Mouse (Mus musculus) embryo, embryonic 10.5 days (tissue): ENCODE results near the gene Sik3.
A peak's percentile ranks its signal among the peaks of the same experiment; 100 is the strongest.
"Not testable (repeated sequence)": the region's sequence is repeated elsewhere in the genome, so short reads cannot be mapped to it uniquely, and the experiment has no call there.

Experiments used
- DNase-seq: peaks from one replicate; pipeline ENCODE4 v3.0.0-alpha.2; 2015; ENCODE audit warnings: low spot score

Gene Sik3

GRCm38 (mm10) chr9:46053014-46053666 is 40.5 kb downstream of the Sik3 start:
- no peak for DNase-seq

- DNase-seq, result no peak
These were observed 45.4 kb downstream of the Sik3 start for GRCm38 (mm10) chr9:46058065-46058464.

DNA sequence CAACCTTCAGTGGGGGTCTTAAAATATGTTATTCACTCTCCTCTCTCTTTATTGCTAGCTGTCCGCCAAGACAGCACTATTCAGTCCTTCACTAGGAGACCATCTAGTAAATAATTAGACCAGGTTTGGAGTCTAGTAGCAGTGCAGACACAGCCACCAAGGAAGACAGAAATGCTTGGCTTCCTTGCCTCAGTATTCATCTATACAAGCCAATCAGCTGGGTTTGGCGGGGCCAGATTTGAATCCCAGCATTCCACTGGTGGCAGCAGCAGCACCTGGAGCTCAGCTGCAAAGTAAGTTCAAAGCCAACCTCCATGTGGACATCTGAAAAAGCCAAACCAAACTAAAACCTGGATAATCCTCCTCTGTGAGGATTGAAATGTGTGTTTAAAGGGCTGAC is 47.6 kb downstream of the Sik3 start:
- DNase-seq, result no peak

- DNase-seq, result no peak
These were observed 49.2 kb downstream of the Sik3 start for GRCm38 (mm10) chr9:46061696-46062425.

DNA sequence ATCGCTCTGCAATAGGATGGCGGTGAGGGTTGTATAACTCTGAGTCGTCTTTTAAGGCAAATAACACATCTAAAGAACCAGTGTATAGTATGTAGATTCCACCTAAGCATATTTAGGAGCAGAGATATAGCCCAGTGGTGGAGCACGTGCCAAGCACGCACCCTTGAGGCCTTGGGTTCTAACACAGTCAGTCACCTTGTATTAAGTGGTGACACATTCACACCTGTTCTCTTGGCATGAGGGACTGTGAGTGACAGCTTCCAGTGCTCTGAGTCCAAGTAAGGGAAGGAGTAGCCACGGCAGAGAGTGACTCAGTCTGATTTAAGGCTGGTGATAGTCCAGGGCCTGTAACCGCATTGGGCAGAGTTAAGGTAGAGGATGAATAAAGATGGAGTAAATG is 51.7 kb downstream of the Sik3 start:
- DNase-seq, result no peak

GRCm38 (mm10) chr9:46066711-46067110 is 54.1 kb downstream of the Sik3 start:
- DNase-seq, result no peak

DNA sequence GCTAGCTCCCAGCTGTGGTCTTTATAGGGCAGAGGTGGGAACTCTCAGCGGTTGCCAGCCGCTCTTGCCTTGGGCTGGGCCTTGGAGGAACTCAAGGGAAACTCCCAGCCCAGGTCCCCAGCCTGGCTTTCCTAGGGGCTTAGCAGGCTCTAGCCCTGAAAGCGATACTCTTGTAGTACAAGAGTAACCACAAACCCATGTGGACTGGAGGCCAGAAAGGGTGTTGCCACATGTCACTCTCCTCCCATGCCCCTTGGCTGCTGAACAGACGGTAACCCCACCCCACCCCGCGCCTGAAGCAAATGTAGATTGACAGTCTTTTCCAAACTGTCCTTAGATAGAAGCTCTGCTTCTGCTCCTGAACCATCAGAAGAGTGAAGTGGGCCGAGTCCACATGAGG is 55.1 kb downstream of the Sik3 start:
- peak; percentile 36 for DNase-seq

GRCm38 (mm10) chr9:46069013-46069412 is 56.4 kb downstream of the Sik3 start:
- DNase-seq, result no peak

DNA sequence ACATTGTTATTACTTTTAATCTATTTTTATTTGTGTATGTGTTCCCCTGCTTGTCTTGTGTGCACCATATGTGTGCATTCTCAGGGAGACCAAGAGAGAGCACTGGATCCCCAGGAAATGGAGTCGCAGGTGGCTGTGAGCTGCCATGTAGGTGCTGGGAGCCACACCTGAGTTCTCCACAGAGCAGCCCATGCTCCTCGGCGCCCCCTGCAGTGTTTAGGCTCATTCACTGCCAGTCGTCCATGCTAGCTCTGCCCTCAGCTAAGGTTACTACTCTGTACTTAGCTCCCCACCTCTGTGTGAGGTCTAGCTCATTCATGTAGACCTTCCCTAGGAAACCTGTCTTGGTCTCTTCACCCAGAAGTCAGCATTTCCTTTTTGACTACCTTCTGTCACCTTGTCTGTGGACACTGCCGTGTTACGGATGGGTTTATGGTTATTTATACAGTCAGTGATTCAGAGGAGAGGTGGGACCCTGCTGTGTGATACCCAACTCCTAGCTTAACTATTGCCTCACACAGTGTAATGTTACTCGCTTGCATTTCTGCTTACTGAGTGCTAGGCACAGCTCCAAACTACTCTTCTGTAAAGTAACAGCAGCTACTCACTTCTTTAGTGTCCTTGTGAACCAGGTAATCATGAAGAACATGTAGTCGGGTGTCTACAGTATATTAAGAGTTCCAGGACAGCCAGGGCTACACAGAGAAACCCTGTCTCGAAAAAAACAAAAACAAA is 59.6 kb downstream of the Sik3 start:
- DNase-seq, result no peak

DNA sequence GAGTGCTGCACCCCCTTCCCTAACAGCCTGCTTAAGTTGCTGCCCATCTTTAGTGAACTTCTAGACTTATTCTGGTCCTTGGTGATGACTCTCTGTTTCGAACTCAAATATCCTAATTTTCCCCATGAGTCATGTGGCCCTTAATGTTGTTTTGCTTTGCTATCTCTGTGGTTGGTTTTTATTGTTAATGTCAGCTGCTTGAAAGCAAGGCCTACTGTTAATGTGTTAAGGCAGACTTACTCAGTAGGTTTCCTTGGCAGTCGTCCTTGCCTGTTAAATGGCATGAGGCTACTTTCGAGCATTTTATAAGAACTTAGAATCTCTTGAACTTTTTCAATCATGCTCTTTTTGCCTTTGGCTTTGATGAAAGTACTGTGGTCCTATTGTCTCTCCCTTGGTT is 60.8 kb downstream of the Sik3 start:
- no peak for DNase-seq

GRCm38 (mm10) chr9:46075578-46075977 is 63.0 kb downstream of the Sik3 start:
- DNase-seq, result no peak

GRCm38 (mm10) chr9:46082381-46082821 is 69.8 kb downstream of the Sik3 start:
- no peak for DNase-seq

DNA sequence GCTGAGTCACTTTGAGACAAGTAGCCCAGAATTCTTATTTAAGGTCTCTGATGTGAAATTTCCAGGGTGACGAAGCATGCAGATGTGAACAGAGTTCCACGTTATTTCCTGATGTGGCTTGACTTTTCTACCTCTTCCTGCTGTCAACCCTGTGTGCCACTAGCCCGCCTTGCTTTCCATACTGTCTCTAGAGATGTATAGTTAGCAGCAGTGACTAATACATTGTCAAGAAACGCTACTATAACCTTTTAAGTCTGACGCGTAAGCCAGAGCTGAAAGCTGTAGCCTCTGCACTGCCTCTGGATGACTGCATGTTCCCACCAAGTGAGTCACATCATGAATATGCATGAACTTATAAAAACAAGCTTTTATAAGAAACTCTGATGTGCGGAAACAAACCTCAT is 70.9 kb downstream of the Sik3 start:
- DNase-seq, result no peak

DNA sequence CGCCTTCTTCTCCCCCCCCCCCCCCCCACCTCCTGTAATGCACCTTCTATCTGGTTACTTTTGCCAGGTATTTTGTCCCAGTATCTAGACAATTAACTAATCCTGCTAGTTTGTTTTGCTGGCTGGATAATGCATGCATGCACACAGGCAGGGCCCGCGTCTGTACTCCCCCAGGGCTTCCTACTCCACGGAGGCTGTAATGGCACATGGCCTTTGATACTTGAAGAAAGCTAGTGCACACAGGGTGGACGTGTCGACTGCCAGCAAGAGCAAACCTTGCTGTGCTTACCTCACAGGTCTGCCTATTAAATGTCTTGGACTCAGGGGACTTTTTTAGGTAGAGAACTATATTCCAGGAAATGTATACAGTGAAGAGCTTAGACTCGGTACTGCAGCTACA is 73.3 kb downstream of the Sik3 start:
- no peak for DNase-seq

DNA sequence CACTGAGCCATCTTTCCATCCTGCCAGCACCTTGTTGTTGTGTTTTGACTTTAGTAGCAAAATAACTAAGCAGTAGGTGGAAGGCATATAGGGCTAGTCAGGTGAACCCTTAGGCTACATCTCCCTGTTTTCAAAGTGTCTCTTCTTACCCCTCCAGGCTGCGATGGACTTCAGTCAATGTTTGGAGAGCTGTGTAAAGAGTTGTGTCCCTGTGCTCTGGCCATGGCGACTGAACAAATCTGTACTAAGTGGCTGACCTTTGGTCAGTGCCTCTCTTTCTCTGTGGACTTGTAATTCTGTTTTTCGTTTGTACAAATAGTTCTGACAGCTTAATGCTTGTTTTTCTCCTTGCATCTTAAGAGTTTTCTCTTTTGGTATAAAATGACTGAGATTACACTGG is 74.2 kb downstream of the Sik3 start:
- no peak for DNase-seq

DNA sequence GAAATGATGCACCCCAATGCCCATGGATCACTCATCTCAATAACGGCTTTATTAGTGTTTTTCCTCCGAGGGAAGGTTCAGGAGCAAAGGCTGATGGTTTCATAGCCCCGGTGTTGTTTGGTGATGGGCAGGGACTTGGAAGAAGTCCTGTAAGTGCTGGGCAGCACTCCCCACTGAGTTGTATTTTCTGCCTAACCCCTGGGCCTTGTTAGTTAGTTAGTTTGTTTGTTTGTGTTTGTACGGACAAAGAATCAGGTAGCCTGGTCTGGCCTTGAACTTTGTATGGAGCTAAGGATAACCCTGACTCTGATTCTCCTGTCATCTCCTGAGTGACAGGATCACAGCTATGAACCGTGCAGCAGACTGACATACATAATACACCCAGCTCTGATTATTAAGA is 74.8 kb downstream of the Sik3 start:
- no peak for DNase-seq

GRCm38 (mm10) chr9:46088722-46089121 is 76.1 kb downstream of the Sik3 start:
- no peak for DNase-seq

GRCm38 (mm10) chr9:46090066-46090465 is 77.4 kb downstream of the Sik3 start:
- DNase-seq, result no peak

DNA sequence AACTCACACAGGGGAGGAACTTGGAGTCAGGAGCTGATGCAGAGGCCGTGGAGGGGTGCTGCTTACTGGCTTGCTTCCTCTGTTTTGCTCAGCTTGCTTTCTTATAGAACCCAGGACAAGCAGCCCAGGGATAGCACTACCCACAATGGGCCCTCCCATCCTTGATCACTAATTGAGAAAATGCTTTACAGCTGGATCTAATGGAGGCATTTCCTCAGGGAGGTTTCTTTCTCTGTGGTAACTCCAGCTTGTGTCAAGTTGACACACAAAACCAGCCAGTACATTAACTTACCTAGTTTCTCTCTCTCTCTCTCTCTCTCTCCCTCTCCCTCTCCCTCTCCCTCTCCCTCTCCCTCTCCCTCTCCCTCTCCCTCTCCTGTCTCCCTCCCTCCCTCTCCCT is 78.5 kb downstream of the Sik3 start:
- DNase-seq, result not testable (repeated sequence)

DNA sequence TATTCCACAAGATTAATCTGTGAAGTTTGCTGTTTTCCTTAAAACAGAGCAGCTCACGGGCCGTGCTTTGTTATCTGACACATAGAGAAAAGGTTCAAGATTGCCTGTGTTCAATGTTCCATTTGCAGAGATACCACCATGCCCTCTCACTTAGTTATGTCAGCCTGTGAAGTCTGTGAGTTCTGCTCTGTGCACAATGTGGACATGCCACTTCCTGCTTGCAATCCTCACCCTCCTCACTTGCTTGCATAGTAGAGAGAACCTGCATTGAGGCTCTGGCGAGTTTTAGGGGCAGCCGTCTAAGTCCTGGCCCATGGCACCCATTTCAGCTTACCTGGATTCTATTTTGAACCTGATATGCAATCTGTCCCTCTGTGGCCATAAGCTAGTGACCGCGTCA is 80.0 kb downstream of the Sik3 start:
- no peak for DNase-seq

DNA sequence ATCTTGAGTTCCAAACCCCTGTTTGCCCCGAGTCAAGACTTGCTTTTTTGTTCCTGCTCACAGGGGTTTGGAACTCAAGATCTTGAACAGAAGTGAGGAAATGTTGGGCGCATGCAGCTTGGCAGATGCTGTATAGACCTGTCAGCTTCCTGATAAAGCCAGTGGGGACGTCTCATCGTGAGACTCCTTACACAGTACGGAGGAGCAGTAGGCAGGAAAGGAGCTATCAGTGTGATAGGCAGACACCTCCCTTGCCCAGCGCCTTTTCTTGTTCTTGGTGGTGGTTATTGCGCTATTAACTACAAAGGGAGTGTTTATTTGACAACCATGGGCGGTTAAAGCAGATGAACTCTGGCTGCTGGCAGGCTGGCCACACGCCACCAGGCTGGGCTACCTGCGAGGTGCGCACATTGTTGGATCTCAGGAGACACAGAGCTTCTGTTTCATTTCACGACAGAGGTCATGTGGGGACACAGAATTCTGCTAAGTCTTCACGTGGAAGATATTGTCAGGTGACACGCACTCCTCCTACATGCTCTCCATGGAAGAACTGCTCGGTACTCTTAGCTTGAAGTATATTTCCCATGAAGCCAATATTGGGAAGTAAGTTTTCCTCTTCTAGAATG is 85.9 kb downstream of the Sik3 start:
- no peak for DNase-seq

- DNase-seq, result no peak
These were observed 86.5 kb downstream of the Sik3 start for GRCm38 (mm10) chr9:46099107-46099506.

- DNase-seq, result no peak
These were observed 90.5 kb downstream of the Sik3 start for GRCm38 (mm10) chr9:46103154-46103553.
